Mouse (Mus musculus) adrenal gland, adult 2 months (tissue): ENCODE measurements around the gene Sin3b. TPM values are rescaled to one million over a fixed set of nuclear protein-coding genes. Genes with fewer than 3 reads are reported as not detected.

Experiments
- DNase-seq: peaks from one replicate; pipeline ENCODE4 v3.0.0; 2021
- microRNA-seq, 2 experiments: library from miRNA; unstranded; fragments of <30 nt; microRNA quantifications; one replicate each; pipeline ENCODE4 v1.2.0; 2021
- polyA plus RNA-seq: library from polyadenylated mRNA; depleted of rRNA; stranded (reverse); fragments of >200 nt; gene quantifications from 2 replicates; pipeline ENCODE4 v1.2.3, GENCODE M21; 2012; rRNA removed
- total RNA-seq, 2 experiments: library from RNA; stranded (reverse); gene quantifications; 2 replicates each; pipeline ENCODE4 v1.2.3; 2021

The Sin3b gene
- total and polyA plus RNA-seq, 3 experiments: 123 to 270 (median 245) TPM

DNA sequence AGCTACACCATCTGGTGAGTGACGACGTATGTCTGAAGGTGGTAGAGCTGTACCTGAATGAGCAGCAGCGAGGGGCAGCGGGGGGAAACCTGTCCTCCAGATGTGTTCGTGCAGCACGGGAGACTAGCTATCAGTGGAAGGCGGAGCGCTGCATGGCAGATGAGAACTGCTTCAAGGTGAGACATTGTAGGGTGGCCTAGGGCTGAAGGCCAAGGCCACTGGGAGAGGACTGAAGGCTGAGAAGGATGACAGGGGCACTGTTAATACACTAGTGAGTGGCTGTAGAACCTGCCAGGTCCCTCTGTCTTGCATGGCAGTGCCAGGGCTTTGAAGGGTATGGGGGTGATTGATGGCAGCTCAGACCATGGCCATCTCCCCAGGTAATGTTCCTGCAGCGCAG, 30.1 kb downstream of the Sin3b start:
- no peak for DNase-seq

DNA sequence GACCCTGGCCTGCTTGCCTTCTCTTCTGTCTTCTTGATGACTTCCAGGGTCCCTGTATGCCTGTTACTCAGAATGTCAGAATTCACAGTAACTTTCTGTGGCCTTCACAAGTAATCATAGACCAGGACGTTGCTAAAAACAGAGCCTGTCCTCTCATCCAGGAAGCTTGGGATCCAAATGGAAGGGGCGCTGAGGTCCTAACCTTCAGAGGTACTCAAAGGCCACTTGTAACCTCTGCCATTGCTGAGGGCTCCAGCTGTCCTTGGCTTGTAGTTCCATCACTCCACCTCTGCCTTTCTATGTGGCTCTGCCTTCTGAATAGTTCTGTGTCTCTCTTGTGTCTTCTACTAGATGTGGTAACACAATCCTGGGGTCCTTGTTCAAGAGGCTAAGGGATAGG, 30.7 kb downstream of the Sin3b start:
- no peak for DNase-seq

DNA sequence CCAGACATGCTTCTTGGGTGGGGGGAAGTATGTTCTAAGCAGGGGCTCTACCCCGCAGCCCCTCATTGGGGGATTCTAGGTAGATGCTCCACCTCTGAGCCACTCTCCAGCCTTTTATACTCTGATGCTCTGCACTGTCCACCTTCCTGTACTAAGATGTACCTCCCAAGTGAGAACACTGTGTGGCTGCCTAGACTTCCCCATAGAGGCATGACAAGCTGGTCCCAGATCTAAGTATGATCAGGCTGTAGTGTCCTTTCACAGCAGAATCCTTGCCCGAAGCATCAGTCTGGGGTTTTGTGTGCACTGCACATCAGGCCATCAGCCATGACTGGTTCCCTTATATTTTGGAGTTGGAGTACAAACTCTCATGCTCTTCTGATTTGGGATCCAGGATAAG, 32.9 kb downstream of the Sin3b start:
- no peak for DNase-seq

DNA sequence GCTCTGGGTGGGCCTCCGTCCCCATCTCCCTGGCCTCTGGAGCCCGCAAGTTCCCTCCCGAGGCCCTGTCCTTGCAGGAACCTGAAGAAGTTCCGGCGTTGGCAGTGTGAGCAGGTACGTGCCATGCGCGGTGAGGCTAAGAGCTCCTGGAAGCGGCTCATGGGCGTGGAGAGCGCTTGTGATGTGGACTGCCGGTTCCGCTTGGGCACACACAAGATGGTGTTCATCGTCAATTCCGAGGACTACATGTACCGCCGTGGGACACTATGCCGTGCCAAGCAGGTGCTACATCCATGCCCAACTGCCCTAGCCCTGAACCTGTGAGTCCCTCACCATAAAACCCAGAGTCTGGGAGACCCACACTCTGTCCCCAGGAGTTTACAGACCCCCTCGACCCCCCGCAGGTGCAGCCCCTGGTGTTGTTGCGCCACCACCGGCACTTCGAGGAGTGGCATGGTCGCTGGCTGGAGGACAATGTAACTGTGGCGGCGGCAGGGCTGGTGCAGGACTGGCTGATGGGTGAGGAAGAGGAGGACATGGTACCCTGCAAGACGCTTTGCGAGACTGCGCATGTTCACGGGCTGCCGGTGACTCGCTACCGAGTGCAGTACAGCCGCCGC, 33.8 kb downstream of the Sin3b start:
- no peak for DNase-seq

DNA sequence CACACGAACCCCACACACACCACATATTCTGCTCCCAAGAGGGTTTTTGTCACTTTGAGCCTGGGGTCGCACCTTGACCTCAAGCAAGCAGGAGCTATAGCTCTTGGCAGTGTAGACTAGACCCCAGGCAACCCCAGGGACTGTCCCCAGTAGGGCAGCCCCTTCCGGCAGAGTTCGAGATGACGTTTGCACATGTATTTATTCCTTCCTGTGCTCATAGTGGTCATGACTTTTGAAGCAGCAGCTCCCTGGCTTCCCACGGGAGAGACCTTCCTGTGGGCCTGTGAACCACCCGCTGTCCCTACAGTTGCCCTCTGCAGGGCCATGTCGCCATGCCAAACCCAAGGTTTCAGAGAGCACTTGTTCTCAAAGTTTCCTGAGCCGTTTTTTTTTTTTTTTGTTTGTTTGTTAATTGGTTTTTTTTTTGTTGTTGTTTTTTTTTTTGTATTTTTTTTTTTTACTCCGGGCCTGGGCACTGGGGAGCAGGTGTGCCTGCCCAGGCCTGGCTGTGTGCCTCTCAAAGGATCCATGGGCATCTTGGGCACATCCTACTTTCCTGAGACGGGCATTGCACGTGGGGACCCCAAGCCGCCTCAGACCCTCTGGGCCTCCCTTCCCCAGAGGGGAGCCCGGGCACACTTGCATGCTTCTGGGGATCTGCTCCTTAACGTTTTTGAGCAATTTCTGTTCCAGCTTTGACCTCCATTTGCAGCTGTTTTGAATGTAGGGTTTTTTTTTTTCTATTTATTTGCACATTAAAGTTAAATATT, 34.5 kb downstream of the Sin3b start:
- no peak for DNase-seq

DNA sequence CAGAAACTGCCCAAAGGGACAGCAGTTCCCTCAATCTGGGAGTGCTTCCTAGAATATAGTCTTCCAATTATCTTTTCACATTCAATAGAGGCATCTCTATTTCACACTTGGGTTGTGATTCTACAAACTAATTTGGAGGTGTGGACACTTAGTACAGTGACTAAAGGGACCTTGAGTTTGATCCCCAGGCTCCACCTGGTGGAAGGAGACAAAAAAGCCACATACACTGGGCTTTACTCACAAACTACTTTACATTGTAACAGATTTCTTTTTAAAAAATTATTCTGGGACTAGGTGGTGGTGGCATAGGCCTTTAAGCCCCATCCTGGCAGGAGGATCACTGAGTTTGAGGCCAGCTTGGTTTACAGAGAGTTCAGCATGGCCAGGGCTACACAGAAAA, 35.2 kb downstream of the Sin3b start:
- no peak for DNase-seq

DNA sequence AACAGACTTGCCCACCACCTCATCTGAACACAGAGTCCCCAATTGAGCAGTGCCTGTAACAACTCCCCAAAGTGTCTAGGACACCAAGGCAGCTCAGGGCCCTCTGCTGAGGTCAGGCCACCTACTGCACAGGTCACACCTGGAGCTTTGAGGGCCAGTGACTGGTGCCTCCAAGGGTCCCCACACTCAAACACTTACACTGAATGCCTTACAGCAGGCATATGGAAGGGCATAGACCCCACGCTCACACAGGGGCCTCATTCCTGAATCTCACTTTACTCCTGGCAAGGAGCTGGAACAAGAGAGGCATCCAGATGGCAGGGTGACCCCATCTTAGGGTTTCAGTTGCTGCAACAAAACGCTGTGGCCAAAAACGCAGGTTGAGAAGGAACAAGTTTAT, 37.1 kb downstream of the Sin3b start:
- no peak for DNase-seq

DNA sequence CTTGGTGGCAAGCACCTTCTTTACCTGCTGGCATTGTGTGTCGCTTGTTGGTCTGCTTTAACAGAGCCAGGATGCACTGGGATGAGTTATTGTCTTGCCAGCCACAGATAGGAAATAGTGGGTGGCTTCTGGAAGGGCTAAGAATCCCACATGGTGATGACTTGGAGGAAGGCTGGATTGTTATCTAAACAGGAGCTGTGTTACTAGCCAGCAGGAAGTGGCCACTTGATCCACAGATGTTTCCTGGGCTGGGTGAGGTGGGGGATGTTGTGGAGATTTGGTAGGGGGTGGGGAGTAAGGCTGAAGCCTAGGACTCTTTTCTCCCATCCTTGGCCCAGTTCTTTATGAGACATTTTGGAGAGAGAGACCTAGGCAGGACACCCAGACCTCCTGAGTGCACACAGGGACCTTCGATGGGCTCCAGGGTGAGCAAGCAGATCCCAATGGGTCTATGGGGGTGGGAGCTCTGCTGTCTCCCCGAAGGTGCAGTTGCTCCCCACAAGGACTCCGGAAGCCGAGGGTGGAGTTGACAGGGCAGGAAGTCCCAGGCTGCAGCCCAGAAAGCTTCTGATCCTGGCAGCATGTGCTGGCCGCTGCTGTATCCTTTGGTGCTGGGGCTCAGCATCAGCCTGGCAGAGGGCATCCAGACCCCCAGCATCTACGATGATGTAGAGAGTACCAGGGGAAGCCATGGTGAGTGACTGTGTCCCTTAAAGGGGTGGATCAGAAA, 38.4 kb downstream of the Sin3b start, which contains the start of gene F2rl3:
Gene F2rl3, plus strand, starts transcription at position 559 of the 730 bp plus-strand sequence.
- peak; percentile 33 for DNase-seq

DNA sequence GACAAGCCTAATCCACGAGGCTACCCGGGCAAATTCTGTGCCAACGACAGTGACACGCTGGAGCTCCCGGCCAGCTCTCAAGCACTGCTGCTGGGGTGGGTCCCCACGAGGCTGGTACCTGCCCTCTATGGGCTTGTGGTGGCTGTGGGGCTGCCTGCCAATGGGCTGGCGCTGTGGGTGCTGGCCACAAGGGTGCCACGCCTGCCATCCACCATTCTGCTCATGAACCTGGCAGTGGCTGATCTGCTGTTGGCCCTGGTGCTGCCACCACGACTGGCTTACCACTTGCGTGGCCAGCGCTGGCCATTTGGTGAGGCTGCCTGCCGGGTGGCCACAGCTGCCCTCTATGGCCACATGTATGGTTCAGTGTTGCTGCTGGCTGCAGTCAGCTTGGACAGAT, 39.2 kb downstream of the Sin3b start:
- no peak for DNase-seq

DNA sequence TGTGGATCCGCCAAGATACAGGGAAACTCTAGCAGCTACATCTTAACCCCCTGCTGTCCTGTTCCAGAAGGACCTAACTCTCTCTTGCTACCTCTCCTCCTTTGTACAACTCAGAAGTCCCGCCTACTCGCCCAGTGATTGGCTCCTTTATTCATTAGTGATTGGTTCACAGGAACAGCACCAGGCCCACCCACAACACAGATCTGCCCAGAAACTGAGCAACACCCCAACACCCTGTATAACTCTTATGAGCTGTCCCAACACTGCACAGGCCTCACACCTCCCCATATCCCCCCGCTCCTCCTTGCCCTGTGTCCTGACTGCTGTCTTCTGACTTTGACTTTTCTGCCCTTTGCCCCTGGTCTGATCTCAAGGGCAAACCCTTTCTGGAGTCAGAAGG, 42.6 kb downstream of the Sin3b start:
- DNase-seq: no peak

DNA sequence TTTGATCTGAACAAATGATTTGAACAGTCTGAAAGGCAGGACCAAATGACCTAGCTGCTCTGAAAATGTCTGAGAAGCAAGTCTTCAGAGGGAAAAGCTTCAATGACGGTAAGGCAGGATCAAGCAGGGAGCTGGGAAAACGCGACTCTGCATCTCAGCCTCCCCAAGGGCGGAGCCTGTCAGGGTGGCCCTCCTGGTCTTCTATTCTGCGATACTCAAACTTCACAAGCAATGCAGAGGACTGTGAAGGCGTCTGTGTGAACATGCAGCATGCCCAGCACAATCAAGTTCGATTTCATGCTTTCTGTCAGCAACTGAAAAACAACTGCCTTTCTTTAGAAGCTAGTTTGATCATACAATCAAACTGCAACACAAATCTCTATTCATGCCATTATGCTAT, 43.7 kb downstream of the Sin3b start:
- DNase-seq: no peak

DNA sequence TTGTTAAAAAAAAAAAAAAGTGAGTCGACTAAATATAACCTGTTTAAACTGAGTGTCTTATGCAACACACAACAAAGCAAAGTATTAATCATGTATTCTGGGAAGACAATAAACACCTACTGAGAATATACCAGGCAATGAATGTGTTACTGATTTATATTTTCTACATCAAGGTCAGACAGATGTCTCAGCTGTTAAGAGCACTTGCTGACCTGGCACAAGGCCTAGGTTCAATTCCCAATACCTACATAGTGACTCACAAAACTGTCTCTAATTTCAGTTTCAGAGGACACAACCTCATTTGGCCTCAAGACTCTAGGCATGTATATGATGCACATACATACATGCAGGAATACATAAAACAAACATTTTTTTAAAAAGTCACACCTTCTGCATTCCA, 54.7 kb downstream of the Sin3b start:
- no peak for DNase-seq

DNA sequence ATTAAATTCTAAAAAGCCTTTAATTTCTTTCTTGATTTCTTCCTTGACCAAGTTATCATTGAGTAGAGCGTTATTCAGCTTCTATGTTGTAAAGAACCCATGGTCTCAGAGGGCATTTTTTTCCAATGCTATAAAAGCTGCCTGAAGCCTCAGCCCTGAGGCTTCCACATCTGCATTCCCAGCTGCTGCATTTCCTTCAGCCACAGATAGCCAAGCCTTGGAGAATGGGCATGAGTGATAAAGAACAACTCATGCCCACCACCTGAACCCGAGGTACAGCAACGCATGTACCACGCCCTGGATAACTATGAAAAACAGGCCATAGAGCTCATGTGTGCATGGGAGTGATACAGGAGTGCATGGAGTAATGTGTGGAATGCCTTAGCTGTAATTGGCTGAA, 57.6 kb downstream of the Sin3b start:
- no peak for DNase-seq

DNA sequence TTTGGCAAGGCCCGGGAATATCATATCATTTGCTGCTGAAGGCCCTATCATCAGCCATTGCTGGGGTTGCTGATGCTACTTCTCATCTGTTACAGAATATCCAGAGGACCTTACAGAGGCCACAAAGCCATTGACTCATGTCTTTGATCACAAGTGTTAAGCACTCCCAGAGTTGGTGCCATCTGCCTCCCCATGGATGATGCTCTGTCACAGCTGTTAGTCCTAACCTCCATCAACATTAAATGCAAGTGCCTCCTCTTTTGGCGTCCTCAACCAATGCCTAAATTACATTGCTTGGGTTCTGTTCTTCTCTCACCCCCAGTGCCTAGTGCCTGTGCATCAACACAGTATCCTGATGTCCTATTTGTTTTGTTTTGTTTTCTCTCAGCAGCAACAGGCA, 78.5 kb downstream of the Sin3b start:
- DNase-seq: no peak

Small RNA genes within 50 kb of the gene (microRNA-seq; reads per million reads assigned to microRNA genes)
- 0 reads per million in 2 experiments for gene Gm26237

Other genes with a start within 250 kb of the Sin3b start
- gene Cherp, start 248.1 kb upstream of the Sin3b start, total RNA-seq: 10 to 100 TPM; 66.3 to 71.0 TPM
- 63.8 and 77.3 TPM in 2 replicates for gene Cherp, start 248.1 kb upstream of the Sin3b start, polyA plus RNA-seq
- 10 to 100 TPM; 34.4 to 49.8 TPM for gene Slc35e1, start 230.7 kb upstream of the Sin3b start, total RNA-seq
- gene Slc35e1, start 230.7 kb upstream of the Sin3b start, polyA plus RNA-seq: 69.7 and 80.0 TPM in 2 replicates
- gene Med26, start 175.0 kb upstream of the Sin3b start, total RNA-seq: 1 to 10 TPM; 8.6 to 9.5 TPM
- 16.4 and 17.1 TPM in 2 replicates for gene Med26, start 175.0 kb upstream of the Sin3b start, polyA plus RNA-seq
- 100 to 1,000 TPM; 102 to 142 TPM for gene Smim7, start 152.2 kb upstream of the Sin3b start, total RNA-seq
- gene Smim7, start 152.2 kb upstream of the Sin3b start, polyA plus RNA-seq: 27.7 and 31.6 TPM in 2 replicates
- gene Tmem38a, start 151.2 kb upstream of the Sin3b start, total RNA-seq: 1 to 10 TPM; 6.4 to 7.8 TPM
- 10.9 and 13.6 TPM in 2 replicates for gene Tmem38a, start 151.2 kb upstream of the Sin3b start, polyA plus RNA-seq
- gene Nwd1, start 76.6 kb upstream of the Sin3b start, total RNA-seq: under 1 TPM; 0.14 to 0.28 TPM
- 0.06 and 0.13 TPM in 2 replicates for gene Nwd1, start 76.6 kb upstream of the Sin3b start, polyA plus RNA-seq
- 1 to 10 TPM; 1.1 to 2.1 TPM for gene F2rl3, start 38.6 kb downstream of the Sin3b start, total RNA-seq
- 10.2 and 13.4 TPM in 2 replicates for gene F2rl3, start 38.6 kb downstream of the Sin3b start, polyA plus RNA-seq